Mouse (Mus musculus): ENCODE results near the gene Gars. TPM values are rescaled to one million over a fixed set of nuclear protein-coding genes. Genes with fewer than 3 reads are reported as not detected.

Gars gene
- polyA plus RNA-seq, 1 experiment from 2014 or later: 90.2 TPM

DNA sequence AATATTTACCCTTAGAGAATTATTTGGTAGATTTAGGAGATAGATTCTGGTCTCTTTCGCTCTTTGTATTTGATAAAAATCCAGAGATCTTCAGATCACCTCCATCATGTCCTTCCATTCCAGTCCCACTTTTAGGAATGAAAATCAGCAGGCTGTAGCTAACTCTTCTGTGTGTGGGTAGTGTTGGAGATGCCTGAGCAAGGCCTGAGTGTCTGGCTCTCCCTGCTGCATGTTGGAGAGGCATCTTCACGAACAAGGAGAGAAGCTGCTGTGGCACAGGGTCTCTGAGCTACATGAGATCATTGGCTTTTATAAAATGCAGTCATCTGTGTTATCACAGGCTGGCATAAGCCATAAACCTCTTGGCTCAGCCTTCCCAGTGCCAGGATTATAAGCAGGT is 28.1 kb downstream of the Gars start:
- H3K4me1 ChIP-seq (ENCODE audit: control insufficient read depth, low read depth, low read length): peaks cover 3% of the 10 kb centered on the region; the same call in 1 of the 2 replicates
- 89% methylated on average over 2 of the region's 2 CpGs for WGBS (ENCODE audit: insufficient replicate concordance)
- no peaks in the 10 kb centered on the region for H3K27me3 ChIP-seq (ENCODE audit: control insufficient read depth, insufficient read depth, low read depth, low read length)
- H3K36me3 ChIP-seq (ENCODE audit: control insufficient read depth, insufficient read depth): peaks cover 38% of the 10 kb centered on the region
- no peaks in the 10 kb centered on the region for H3K9me3 ChIP-seq (replicated peaks; ENCODE audit: control insufficient read depth, low read length)
- H3K4me3 ChIP-seq (ENCODE audit: low read depth, low read length): no peak overlapping the region
- no peak overlapping the region for H3K4me2 ChIP-seq (ENCODE audit: low read depth, low read length)
- ATAC-seq (ENCODE audit: low read depth): no peak
- no peak overlapping the region for H3K27ac ChIP-seq (ENCODE audit: low read length)
- no peak overlapping the region for H3K9ac ChIP-seq (ENCODE audit: low read depth, low read length)

DNA sequence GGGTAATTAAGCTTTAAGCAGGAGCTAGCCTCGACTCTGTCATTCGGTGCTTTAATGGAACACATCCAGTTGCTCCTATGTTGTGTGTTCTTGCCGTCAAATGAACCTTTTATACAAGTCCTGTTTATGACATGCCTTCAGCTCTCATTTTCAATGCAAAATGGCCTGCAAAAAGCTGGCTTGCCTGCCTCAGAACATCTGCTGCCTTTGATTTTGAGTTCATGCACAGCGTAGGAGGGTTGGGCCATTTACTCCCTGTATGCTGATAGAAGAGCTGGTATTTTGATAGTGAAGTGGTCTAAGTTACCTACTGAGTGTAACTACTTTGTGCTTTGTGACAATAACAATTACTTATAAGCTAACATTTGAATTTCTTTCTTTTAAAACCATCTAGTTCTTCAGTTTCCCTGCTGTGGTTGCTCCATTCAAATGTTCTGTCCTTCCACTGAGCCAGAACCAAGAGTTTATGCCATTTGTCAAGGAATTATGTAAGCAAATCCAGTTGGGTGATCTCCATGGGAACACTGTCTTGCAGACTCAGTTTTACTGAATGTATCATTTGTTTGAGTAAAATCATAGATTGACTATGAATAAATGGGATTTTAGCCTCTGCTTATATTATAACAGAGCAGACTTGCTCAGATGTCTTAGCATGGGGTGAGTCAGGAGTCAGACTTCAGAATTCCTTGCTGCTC is 38.9 kb downstream of the Gars start:
- Histone ChIP-seq H3K27ac (ENCODE audit: low read length) (no peak overlapping the region), H3K36me3 (ENCODE audit: control insufficient read depth, insufficient read depth) (peaks cover 55% of the 10 kb centered on the region), H3K4me1 (ENCODE audit: control insufficient read depth, low read depth, low read length) (no peaks in the 10 kb centered on the region)

DNA sequence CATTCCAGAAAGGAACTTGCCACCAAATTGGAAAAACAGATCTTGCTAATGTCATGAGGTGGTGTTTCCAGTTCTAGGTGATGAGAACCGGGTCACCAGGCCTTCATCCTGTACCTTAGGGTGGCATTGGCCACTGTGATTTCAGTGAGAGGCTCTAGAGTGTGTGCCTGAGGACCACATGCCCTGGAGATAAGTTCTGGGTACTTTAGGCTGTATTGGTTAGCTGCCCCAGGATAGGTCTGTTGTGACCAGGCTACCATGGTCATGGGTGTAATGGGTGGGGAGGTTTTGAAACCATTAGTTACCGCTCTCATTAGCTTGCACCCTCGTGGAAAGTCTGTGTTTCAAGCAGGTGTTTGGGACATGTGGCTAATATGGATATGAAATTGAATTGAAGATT is 43.6 kb downstream of the Gars start:
- H3K4me1 ChIP-seq (ENCODE audit: control insufficient read depth, low read depth, low read length): no peaks in the 10 kb centered on the region
- no peaks in the 10 kb centered on the region for H3K9me3 ChIP-seq (replicated peaks; ENCODE audit: control insufficient read depth, low read length)
- peaks cover 33% of the 10 kb centered on the region for H3K36me3 ChIP-seq (ENCODE audit: control insufficient read depth, insufficient read depth)
- no peaks in the 10 kb centered on the region for H3K27me3 ChIP-seq (ENCODE audit: control insufficient read depth, insufficient read depth, low read depth, low read length)
- no peak overlapping the region for H3K4me3 ChIP-seq (ENCODE audit: low read depth, low read length)
- no peak for ATAC-seq (ENCODE audit: low read depth)
- WGBS (ENCODE audit: insufficient replicate concordance): 78% methylated on average over 3 of the region's 3 CpGs
- H3K4me2 ChIP-seq (ENCODE audit: low read depth, low read length): no peak overlapping the region
- H3K27ac ChIP-seq (ENCODE audit: low read length): no peak overlapping the region
- no peak overlapping the region for H3K9ac ChIP-seq (ENCODE audit: low read depth, low read length)

More for the DNA sequence above, 38.9 kb downstream of the Gars start:
- Histone ChIP-seq H3K4me3 (ENCODE audit: low read depth, low read length) (no peak overlapping the region), H3K9me3 (replicated peaks; ENCODE audit: control insufficient read depth, low read length) (no peaks in the 10 kb centered on the region), H3K27me3 (ENCODE audit: control insufficient read depth, insufficient read depth, low read depth, low read length) (no peaks in the 10 kb centered on the region), H3K9ac (ENCODE audit: low read depth, low read length) (no peak overlapping the region), H3K4me2 (ENCODE audit: low read depth, low read length) (no peak overlapping the region)
- WGBS (ENCODE audit: insufficient replicate concordance): 84% methylated on average over 4 of the region's 4 CpGs
- ATAC-seq (ENCODE audit: low read depth): no peak

DNA sequence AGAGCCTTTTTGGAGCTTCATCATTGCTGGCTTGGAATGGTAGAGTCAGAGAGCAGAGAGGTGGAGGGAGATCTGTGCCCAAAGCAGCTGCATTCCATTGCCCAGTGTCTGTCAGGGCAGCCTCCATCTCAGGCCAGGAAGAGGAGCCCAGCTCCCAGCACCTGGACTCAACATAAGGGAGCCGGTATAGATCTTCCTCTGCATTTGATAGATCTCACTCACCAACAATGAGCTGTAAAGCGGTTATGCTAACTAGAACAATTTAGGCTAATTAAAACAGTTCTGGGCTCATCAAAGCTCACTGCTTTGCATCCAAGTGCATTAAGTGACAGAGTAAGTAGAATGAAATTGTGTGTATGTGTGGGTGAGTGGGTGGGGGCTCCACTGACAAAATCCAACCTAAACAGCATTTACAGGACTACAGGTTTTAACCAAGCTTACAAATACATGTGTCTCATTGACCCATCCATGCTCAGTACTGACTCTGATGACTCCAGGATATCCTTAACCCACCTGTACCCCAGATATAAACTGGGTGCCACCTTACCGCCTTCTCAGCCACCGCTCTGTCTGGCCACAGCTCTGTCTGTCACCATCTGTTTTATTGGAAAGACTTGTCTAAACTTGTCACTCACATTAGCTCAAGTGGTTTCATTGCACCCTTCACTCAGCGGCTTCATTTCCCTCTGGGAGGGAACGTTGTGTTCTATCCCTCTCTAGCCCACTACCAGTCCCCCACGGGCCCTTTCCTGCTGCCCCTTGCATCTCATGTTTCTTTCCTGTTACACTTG is 44.6 kb downstream of the Gars start:
- no peak for ATAC-seq (ENCODE audit: low read depth)
- Histone ChIP-seq H3K9me3 (replicated peaks; ENCODE audit: control insufficient read depth, low read length) (no peaks in the 10 kb centered on the region), H3K27me3 (ENCODE audit: control insufficient read depth, insufficient read depth, low read depth, low read length) (no peaks in the 10 kb centered on the region), H3K36me3 (ENCODE audit: control insufficient read depth, insufficient read depth) (peaks cover 24% of the 10 kb centered on the region), H3K4me3 (ENCODE audit: low read depth, low read length) (no peak overlapping the region), H3K27ac (ENCODE audit: low read length) (no peak overlapping the region), H3K4me2 (ENCODE audit: low read depth, low read length) (no peak overlapping the region), H3K9ac (ENCODE audit: low read depth, low read length) (no peak overlapping the region), H3K4me1 (ENCODE audit: control insufficient read depth, low read depth, low read length) (no peaks in the 10 kb centered on the region)
- 56% methylated on average over 7 of the region's 7 CpGs for WGBS (ENCODE audit: insufficient replicate concordance)

DNA sequence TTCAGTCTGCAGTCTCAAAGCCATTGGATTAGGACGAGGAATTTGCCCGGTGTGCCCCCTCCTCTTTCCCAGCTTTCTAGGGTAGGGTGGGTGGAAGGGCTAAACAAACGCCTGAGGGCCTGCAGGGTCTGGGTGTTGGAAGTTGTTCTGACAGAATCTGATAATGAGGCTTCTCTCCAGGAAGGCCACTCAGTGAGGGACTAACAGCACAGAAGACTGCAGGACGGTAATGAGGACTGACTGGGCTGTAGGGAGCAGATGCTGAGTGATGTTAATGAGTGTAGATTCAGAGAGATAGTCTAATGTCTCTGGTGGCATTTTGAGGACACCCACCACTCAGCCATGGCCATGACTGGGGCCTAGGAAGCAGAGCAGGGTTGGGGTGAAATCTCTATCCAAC is 49.5 kb downstream of the Gars start:
- 51% methylated on average over 4 of the region's 4 CpGs for WGBS (ENCODE audit: insufficient replicate concordance)
- Histone ChIP-seq H3K4me1 (ENCODE audit: control insufficient read depth, low read depth, low read length) (no peaks in the 10 kb centered on the region), H3K9ac (ENCODE audit: low read depth, low read length) (no peak overlapping the region), H3K27ac (ENCODE audit: low read length) (no peak overlapping the region), H3K36me3 (ENCODE audit: control insufficient read depth, insufficient read depth) (no peaks in the 10 kb centered on the region), H3K4me2 (ENCODE audit: low read depth, low read length) (no peak overlapping the region), H3K27me3 (ENCODE audit: control insufficient read depth, insufficient read depth, low read depth, low read length) (no peaks in the 10 kb centered on the region), H3K9me3 (replicated peaks; ENCODE audit: control insufficient read depth, low read length) (no peaks in the 10 kb centered on the region), H3K4me3 (ENCODE audit: low read depth, low read length) (no peak overlapping the region)
- no peak for ATAC-seq (ENCODE audit: low read depth)

DNA sequence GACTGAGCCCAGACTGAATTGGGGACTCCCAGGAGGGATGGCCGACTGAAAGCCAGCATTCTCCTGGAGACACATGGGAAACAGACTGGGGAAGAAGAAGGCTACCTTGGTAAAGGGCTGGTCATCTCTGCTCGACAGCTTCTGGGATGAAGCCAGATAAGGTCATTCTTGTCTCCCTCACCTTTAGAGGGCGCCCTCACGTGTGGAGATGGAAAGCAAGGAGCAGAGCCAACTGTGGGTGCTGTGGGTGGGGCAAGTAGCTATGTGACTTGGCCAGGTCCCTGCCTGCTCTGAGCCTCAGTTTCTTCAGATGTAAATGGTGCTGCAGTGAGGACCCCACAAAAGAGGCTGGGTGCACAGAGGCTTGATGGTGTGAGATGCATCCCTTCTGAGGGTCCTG is 52.8 kb downstream of the Gars start:
- H3K4me1 ChIP-seq (ENCODE audit: control insufficient read depth, low read depth, low read length): no peaks in the 10 kb centered on the region
- no peak overlapping the region for H3K9ac ChIP-seq (ENCODE audit: low read depth, low read length)
- no peak overlapping the region for H3K27ac ChIP-seq (ENCODE audit: low read length)
- H3K27me3 ChIP-seq (ENCODE audit: control insufficient read depth, insufficient read depth, low read depth, low read length): no peaks in the 10 kb centered on the region
- 21% methylated on average over 4 of the region's 4 CpGs for WGBS (ENCODE audit: insufficient replicate concordance)
- no peak overlapping the region for H3K4me3 ChIP-seq (ENCODE audit: low read depth, low read length)
- ATAC-seq (ENCODE audit: low read depth): no peak
- no peaks in the 10 kb centered on the region for H3K36me3 ChIP-seq (ENCODE audit: control insufficient read depth, insufficient read depth)
- no peak overlapping the region for H3K4me2 ChIP-seq (ENCODE audit: low read depth, low read length)
- H3K9me3 ChIP-seq (replicated peaks; ENCODE audit: control insufficient read depth, low read length): no peaks in the 10 kb centered on the region

DNA sequence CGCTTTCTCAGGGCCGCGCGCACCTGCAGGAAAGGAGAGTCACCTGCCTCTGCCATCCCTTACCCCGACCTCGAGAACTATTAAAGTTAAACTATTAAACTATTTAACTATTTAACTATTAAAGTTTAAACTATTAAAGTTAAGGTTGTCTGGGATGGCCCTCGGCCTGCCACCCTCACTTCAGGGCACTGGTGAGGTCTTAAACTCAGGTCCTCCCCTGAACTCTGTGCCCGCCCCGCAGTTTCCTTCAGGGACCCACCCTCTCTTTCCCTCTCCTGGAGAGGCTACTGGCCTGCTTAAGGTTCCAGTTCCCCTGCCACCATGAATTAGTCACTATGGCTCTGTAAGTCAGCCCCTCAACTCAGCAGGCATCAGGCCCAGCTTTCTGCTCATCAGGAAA is 53.6 kb downstream of the Gars start:
- 83% methylated on average over 9 of the region's 9 CpGs for WGBS (ENCODE audit: insufficient replicate concordance)

DNA sequence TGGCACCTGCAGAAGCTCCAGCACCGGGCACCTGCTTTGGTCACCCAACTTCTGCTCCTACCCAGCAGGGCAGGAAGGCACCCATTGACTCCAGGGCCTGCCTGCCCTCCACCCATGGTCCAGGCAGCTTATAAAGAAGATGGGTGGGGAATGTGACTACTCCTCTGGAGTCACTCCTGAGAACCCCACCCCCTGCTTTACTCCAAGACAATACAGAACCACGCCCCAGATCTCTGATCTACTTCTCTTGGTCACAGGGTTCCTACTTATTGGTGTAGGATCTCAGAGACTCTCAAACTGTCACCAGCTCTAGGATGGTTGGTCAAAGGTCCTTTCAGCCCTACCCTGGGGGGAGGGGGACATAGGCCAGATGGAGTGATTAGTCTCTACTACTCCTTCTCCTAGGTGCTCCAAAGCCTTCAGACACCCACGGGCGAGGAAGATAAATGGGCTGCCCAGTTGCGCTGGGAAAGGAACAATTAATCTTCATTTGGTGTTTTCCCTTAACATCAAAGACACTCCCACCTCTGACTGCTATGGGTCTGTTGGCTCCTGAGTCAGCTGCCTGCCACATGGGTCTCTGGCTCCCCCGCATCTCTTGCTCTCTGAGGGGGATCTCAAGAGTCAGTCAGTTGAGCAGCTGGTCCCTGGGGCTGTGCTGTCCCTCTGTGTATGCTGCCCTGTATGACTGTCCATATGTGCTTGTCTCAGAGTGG is 55.8 kb downstream of the Gars start:
- Histone ChIP-seq H3K4me1 (ENCODE audit: control insufficient read depth, low read depth, low read length) (no peaks in the 10 kb centered on the region), H3K9ac (ENCODE audit: low read depth, low read length) (no peak overlapping the region), H3K4me3 (ENCODE audit: low read depth, low read length) (no peak overlapping the region), H3K4me2 (ENCODE audit: low read depth, low read length) (no peak overlapping the region), H3K27ac (ENCODE audit: low read length) (no peak overlapping the region), H3K27me3 (ENCODE audit: control insufficient read depth, insufficient read depth, low read depth, low read length) (no peaks in the 10 kb centered on the region), H3K9me3 (replicated peaks; ENCODE audit: control insufficient read depth, low read length) (no peaks in the 10 kb centered on the region), H3K36me3 (ENCODE audit: control insufficient read depth, insufficient read depth) (no peaks in the 10 kb centered on the region)
- no peak for ATAC-seq (ENCODE audit: low read depth)
- 45% methylated on average over 6 of the region's 6 CpGs for WGBS (ENCODE audit: insufficient replicate concordance)

More for the DNA sequence above, 53.6 kb downstream of the Gars start:
- ATAC-seq (ENCODE audit: low read depth): no peak
- Histone ChIP-seq H3K27ac (ENCODE audit: low read length) (no peak overlapping the region), H3K27me3 (ENCODE audit: control insufficient read depth, insufficient read depth, low read depth, low read length) (no peaks in the 10 kb centered on the region), H3K4me1 (ENCODE audit: control insufficient read depth, low read depth, low read length) (no peaks in the 10 kb centered on the region), H3K9me3 (replicated peaks; ENCODE audit: control insufficient read depth, low read length) (no peaks in the 10 kb centered on the region), H3K4me2 (ENCODE audit: low read depth, low read length) (no peak overlapping the region), H3K9ac (ENCODE audit: low read depth, low read length) (no peak overlapping the region), H3K36me3 (ENCODE audit: control insufficient read depth, insufficient read depth) (no peaks in the 10 kb centered on the region), H3K4me3 (ENCODE audit: low read depth, low read length) (no peak overlapping the region)

DNA sequence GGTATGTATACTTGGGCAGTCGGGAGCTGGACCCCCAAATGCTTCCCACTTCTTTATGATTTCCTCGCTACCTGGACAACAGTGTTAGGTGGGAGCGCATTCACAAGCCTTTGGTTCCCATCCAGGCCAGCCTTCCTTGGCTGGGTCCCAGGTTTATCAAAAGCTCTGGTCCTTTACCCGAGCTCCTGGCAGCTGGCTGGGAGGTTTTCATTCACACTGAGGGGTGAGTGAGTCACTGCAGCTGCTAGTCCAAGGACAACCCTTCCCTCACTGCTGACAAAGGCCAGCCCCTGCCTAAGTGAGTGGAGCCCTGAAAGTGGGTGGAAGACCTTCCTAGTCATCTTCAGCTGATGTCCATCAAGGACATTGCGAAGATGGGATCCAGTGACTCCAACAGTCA is 60.2 kb downstream of the Gars start:
- Histone ChIP-seq H3K27me3 (ENCODE audit: control insufficient read depth, insufficient read depth, low read depth, low read length) (no peaks in the 10 kb centered on the region), H3K9me3 (replicated peaks; ENCODE audit: control insufficient read depth, low read length) (no peaks in the 10 kb centered on the region), H3K4me2 (ENCODE audit: low read depth, low read length) (no peak overlapping the region), H3K27ac (ENCODE audit: low read length) (no peak overlapping the region), H3K36me3 (ENCODE audit: control insufficient read depth, insufficient read depth) (no peaks in the 10 kb centered on the region), H3K4me3 (ENCODE audit: low read depth, low read length) (no peak overlapping the region), H3K4me1 (ENCODE audit: control insufficient read depth, low read depth, low read length) (no peaks in the 10 kb centered on the region), H3K9ac (ENCODE audit: low read depth, low read length) (no peak overlapping the region)
- no peak for ATAC-seq (ENCODE audit: low read depth)
- 50% methylated on average over 5 of the region's 5 CpGs for WGBS (ENCODE audit: insufficient replicate concordance)

Measured in liver, embryonic 16.5 days (tissue).